Mouse (Mus musculus) midbrain, embryonic 10.5 days (tissue): ENCODE results near the gene 4930432M17Rik. TPM values are rescaled to one million over a fixed set of nuclear protein-coding genes. Genes with fewer than 3 reads are reported as not detected.

ENCODE experiments used
- polyA plus RNA-seq: library from polyadenylated mRNA; unstranded; fragments of >200 nt; fragmentation: Nextera tagmentation; extraction: Ambion mirVana; gene quantifications from 2 replicates; pipeline ENCODE4 v1.2.1, GENCODE M21; 2016

Gene 4930432M17Rik
- polyA plus RNA-seq, 1 experiment from 2014 or later = not detected

Other genes with a start within 250 kb of the 4930432M17Rik start
- 947 and 1,037 TPM in 2 replicates for gene Cnn3, start 244.3 kb upstream of the 4930432M17Rik start, polyA plus RNA-seq
- 0.43 and 0.66 TPM in 2 replicates for gene Slc44a3, start 138.4 kb upstream of the 4930432M17Rik start, polyA plus RNA-seq
- gene F3, start 52.8 kb downstream of the 4930432M17Rik start, polyA plus RNA-seq = 4.6 and 5.8 TPM in 2 replicates
- 41.3 and 48.6 TPM in 2 replicates for gene Abcd3, start 144.5 kb downstream of the 4930432M17Rik start, polyA plus RNA-seq